Comparison of ENCODE assay signal across 23 mouse cellular contexts in genomic region chr9:120212936-120213335, GRCm38 (mm10).
A peak's percentile ranks its signal among the peaks of the same experiment; 100 is the strongest.
DNase-seq lines count a peak whose midpoint lies in the region; ATAC-seq and TF ChIP-seq lines count a peak whose summit lies in the region.
"Had no signal": no experiment of that assay in that cellular context is flagged by ENCODE, and none has a peak within 500 bp of the region (broad histone marks: within the 10 kb centered on the region; RNA-seq: fewer than 3 reads in every experiment).

No protein-coding gene starts in this region.

- peak; percentile 16 for DNase-seq in layer of hippocampus, adult 9-11 months
- no peak for DNase-seq in layer of hippocampus, postnatal 14 days (ENCODE audit: low spot score in 2 of 2)
- peak; percentile 60 for DNase-seq in brain, adult 2 months (ENCODE audit: low read depth, low spot score)
- DNase-seq: adrenal gland, postnatal 14 days; cerebellum, adult 2 months; cerebellum, postnatal 10 days; embryo, embryonic 11 days; gastrocnemius, postnatal 10 days; heart, adult 18-20 months; heart, postnatal 14 days had no signal

- no peak for TF ChIP-seq CTCF in cortical plate, adult 2 months (IDR thresholded peaks at IDR 0.05; ENCODE audit: extremely low read depth, insufficient read depth, low read length)

- no peak overlapping the region for H3K4me2 ChIP-seq in hindbrain, embryonic 15.5 days
- H3K4me2 ChIP-seq in hindbrain, embryonic 12.5 days (replicated peaks), result no peak overlapping the region
- no peak overlapping the region for H3K4me2 ChIP-seq in kidney, embryonic 16.5 days (replicated peaks; ENCODE audit: low read depth, low read length)
- H3K4me2 ChIP-seq: embryonic facial prominence, embryonic 15.5 days; heart, embryonic 11.5 days; heart, embryonic 15.5 days had no signal

- no peak overlapping the region for H3K4me3 ChIP-seq in hindbrain, embryonic 15.5 days
- no peak overlapping the region for H3K4me3 ChIP-seq in hindbrain, embryonic 12.5 days
- no peak overlapping the region for H3K4me3 ChIP-seq in cortical plate, adult 2 months (ENCODE audit: insufficient read depth, low read length)
- H3K4me3 ChIP-seq in kidney, embryonic 16.5 days (ENCODE audit: low read length), result no peak overlapping the region
- H3K4me3 ChIP-seq: embryonic facial prominence, embryonic 15.5 days; erythroblast, embryonic 14.5 days; forebrain, embryonic 10.5 days; heart, embryonic 15.5 days had no signal

- WGBS in hindbrain, embryonic 15.5 days, result 54% methylated on average over 6 of the region's 6 CpGs
- 65% methylated on average over 6 of the region's 6 CpGs for WGBS in hindbrain, embryonic 12.5 days
- 70% methylated on average over 6 of the region's 6 CpGs for WGBS in kidney, embryonic 16.5 days

- H3K9me3 ChIP-seq in hindbrain, embryonic 15.5 days, result no peaks in the 10 kb centered on the region
- no peaks in the 10 kb centered on the region for H3K9me3 ChIP-seq in hindbrain, embryonic 12.5 days (replicated peaks)
- H3K9me3 ChIP-seq in kidney, embryonic 16.5 days (ENCODE audit: low read length), result no peaks in the 10 kb centered on the region; the same call in 1 of the 2 replicates
- H3K9me3 ChIP-seq: embryonic facial prominence, embryonic 15.5 days; forebrain, embryonic 10.5 days; heart, embryonic 15.5 days had no signal

- no peaks in the 10 kb centered on the region for H3K36me3 ChIP-seq in hindbrain, embryonic 15.5 days
- no peaks in the 10 kb centered on the region for H3K36me3 ChIP-seq in hindbrain, embryonic 12.5 days
- H3K36me3 ChIP-seq in kidney, embryonic 16.5 days (ENCODE audit: insufficient read depth, low read length), result no peaks in the 10 kb centered on the region
- H3K36me3 ChIP-seq: embryonic facial prominence, embryonic 15.5 days; forebrain, embryonic 10.5 days; heart, embryonic 15.5 days had no signal

- TF ChIP-seq POLR2A in cortical plate, adult 2 months (IDR thresholded peaks at IDR 0.05; ENCODE audit: extremely low read depth, insufficient read depth, low read length), result no peak

- H3K27me3 ChIP-seq in hindbrain, embryonic 15.5 days, result no peaks in the 10 kb centered on the region
- H3K27me3 ChIP-seq in hindbrain, embryonic 12.5 days, result no peaks in the 10 kb centered on the region
- H3K27me3 ChIP-seq in kidney, embryonic 16.5 days (ENCODE audit: insufficient read depth, low read length), result no peaks in the 10 kb centered on the region
- H3K27me3 ChIP-seq: CH12.LX; embryonic facial prominence, embryonic 15.5 days; heart, embryonic 15.5 days had no signal

- peaks cover 8% of the 10 kb centered on the region; the same call in 1 of the 2 replicates for H3K4me1 ChIP-seq in hindbrain, embryonic 15.5 days (replicated peaks)
- 0 out of 2 replicates have a peak, but pooled peaks cover 4% of the 10 kb centered on the region for H3K4me1 ChIP-seq in hindbrain, embryonic 12.5 days
- peaks cover 3% of the 10 kb centered on the region; the same call in 1 of the 2 replicates for H3K4me1 ChIP-seq in cortical plate, adult 2 months (ENCODE audit: control insufficient read depth, insufficient read depth, low read length)
- H3K4me1 ChIP-seq in kidney, embryonic 16.5 days (ENCODE audit: insufficient read depth, low read length), result no peaks in the 10 kb centered on the region
- H3K4me1 ChIP-seq: embryonic facial prominence, embryonic 15.5 days; forebrain, embryonic 10.5 days had no signal

- H3K9ac ChIP-seq in hindbrain, embryonic 15.5 days, result no peak overlapping the region
- no peak overlapping the region for H3K9ac ChIP-seq in hindbrain, embryonic 12.5 days
- no peak overlapping the region for H3K9ac ChIP-seq in kidney, embryonic 16.5 days (replicated peaks; ENCODE audit: low read length)
- H3K9ac ChIP-seq: embryonic facial prominence, embryonic 15.5 days; heart, embryonic 15.5 days had no signal

- no peak for ATAC-seq in hindbrain, embryonic 15.5 days (ENCODE audit: low FRiP score, low read depth)
- ATAC-seq in hindbrain, embryonic 12.5 days (ENCODE audit: low FRiP score), result no peak
- ATAC-seq in kidney, embryonic 16.5 days (ENCODE audit: low FRiP score, low TSS enrichment), result no peak
- ATAC-seq: activated CD4-positive, CD25-positive, alpha-beta regulatory T cell, adult 4 months; forebrain, embryonic 14.5 days; Patski had no signal

- 0 out of 2 replicates have a peak overlapping the region, but pooled peaks have one; percentile 0 for H3K27ac ChIP-seq in hindbrain, embryonic 15.5 days (replicated peaks)
- H3K27ac ChIP-seq in hindbrain, embryonic 12.5 days, result no peak overlapping the region
- peak overlapping the region; percentile 6; the same call in 1 of the 2 replicates for H3K27ac ChIP-seq in cortical plate, adult 2 months (ENCODE audit: insufficient read depth, low read length)
- H3K27ac ChIP-seq in kidney, embryonic 16.5 days (ENCODE audit: low read length), result no peak overlapping the region
- H3K27ac ChIP-seq: embryonic facial prominence, embryonic 15.5 days; forebrain, embryonic 10.5 days; heart, embryonic 15.5 days had no signal

Comparison
In these comparisons a context has a peak if more than half of its experiments do, and no peak if none do; other contexts are left out.
1. H3K27ac ChIP-seq: peak in hindbrain, embryonic 15.5 days (single experiment) and cortical plate, adult 2 months (single experiment); none in hindbrain, embryonic 12.5 days (single experiment) and kidney, embryonic 16.5 days (single experiment).
2. DNase-seq: peak in layer of hippocampus, adult 9-11 months (single experiment) and brain, adult 2 months (single experiment); none in layer of hippocampus, postnatal 14 days (0 of 2).